In genomic region chr8:81527661-81528060, GRCm38 (mm10) we compare ENCODE assay signal across 19 mouse cellular contexts.
DNase-seq lines count a peak whose midpoint lies in the region; ATAC-seq and TF ChIP-seq lines count a peak whose summit lies in the region.
"Had no signal": no experiment of that assay in that cellular context is flagged by ENCODE, and none has a peak within 500 bp of the region (broad histone marks: within the 10 kb centered on the region; RNA-seq: fewer than 3 reads in every experiment).

No protein-coding gene starts in this region.

- no peaks in the 10 kb centered on the region for H3K9me3 ChIP-seq in forebrain, embryonic 11.5 days (ENCODE audit: control insufficient read depth, low read length)
- H3K9me3 ChIP-seq in forebrain, postnatal 0 days (ENCODE audit: low read length): no peaks in the 10 kb centered on the region
- H3K9me3 ChIP-seq in forebrain, embryonic 16.5 days (ENCODE audit: control insufficient read depth, low read length): no peaks in the 10 kb centered on the region
- H3K9me3 ChIP-seq: heart, embryonic 13.5 days; limb, embryonic 15.5 days had no signal

- no peaks in the 10 kb centered on the region for H3K4me1 ChIP-seq in forebrain, embryonic 11.5 days (replicated peaks; ENCODE audit: control insufficient read depth, insufficient read depth, low read length)
- no peaks in the 10 kb centered on the region for H3K4me1 ChIP-seq in forebrain, postnatal 0 days (ENCODE audit: insufficient read depth)
- 0 out of 2 replicates have a peak, but pooled peaks cover 3% of the 10 kb centered on the region for H3K4me1 ChIP-seq in forebrain, embryonic 16.5 days (replicated peaks; ENCODE audit: control insufficient read depth, insufficient read depth, low read length)
- H3K4me1 ChIP-seq: heart, embryonic 13.5 days; limb, embryonic 15.5 days had no signal

- no peak overlapping the region for H3K4me2 ChIP-seq in forebrain, embryonic 11.5 days (ENCODE audit: low read depth, low read length, severe bottlenecking)
- H3K4me2 ChIP-seq in forebrain, postnatal 0 days (ENCODE audit: low read depth): no peak overlapping the region
- no peak overlapping the region for H3K4me2 ChIP-seq in forebrain, embryonic 16.5 days (ENCODE audit: low read length)
- H3K4me2 ChIP-seq: heart, embryonic 13.5 days; hindbrain, embryonic 14.5 days; limb, embryonic 15.5 days had no signal

- peak; percentile 49 for DNase-seq in forebrain, embryonic 11.5 days (ENCODE audit: low spot score)
- DNase-seq in forebrain, postnatal 0 days: no peak
- peak; percentile 24 for DNase-seq in CD4-positive, CD25-positive, alpha-beta regulatory T cell, adult 2 months (ENCODE audit: low read depth, low spot score)
- DNase-seq in cerebellum, adult 9-11 months: no peak
- DNase-seq in spleen, postnatal 36 days (ENCODE audit: low spot score in 2 of 2): no peak
- no peak for DNase-seq in left cerebral cortex, adult 11 months (ENCODE audit: low spot score)
- DNase-seq: adrenal gland, adult 8-10 months; cerebellum, postnatal 25 days; heart, adult 18-20 months; right cerebral cortex, postnatal 4 days; thymus, postnatal 14 days had no signal

- WGBS in forebrain, embryonic 11.5 days: 5% methylated on average over 4 of the region's 4 CpGs
- 7% methylated on average over 4 of the region's 4 CpGs for WGBS in forebrain, postnatal 0 days
- 1% methylated on average over 4 of the region's 4 CpGs for WGBS in forebrain, embryonic 16.5 days

- H3K36me3 ChIP-seq in forebrain, embryonic 11.5 days (ENCODE audit: control insufficient read depth, insufficient read depth, low read length): no peaks in the 10 kb centered on the region
- no peaks in the 10 kb centered on the region for H3K36me3 ChIP-seq in forebrain, postnatal 0 days (ENCODE audit: insufficient read depth)
- no peaks in the 10 kb centered on the region for H3K36me3 ChIP-seq in forebrain, embryonic 16.5 days (ENCODE audit: control insufficient read depth, insufficient read depth)
- H3K36me3 ChIP-seq: heart, embryonic 13.5 days; limb, embryonic 15.5 days had no signal

- no peak overlapping the region for H3K27ac ChIP-seq in forebrain, embryonic 11.5 days (ENCODE audit: low read depth, low read length)
- H3K27ac ChIP-seq in forebrain, postnatal 0 days (ENCODE audit: low read depth, low read length): no peak overlapping the region
- no peak overlapping the region for H3K27ac ChIP-seq in forebrain, embryonic 16.5 days (ENCODE audit: low read length)
- H3K27ac ChIP-seq: heart, embryonic 13.5 days; hindbrain, embryonic 14.5 days; kidney, postnatal 0 days; limb, embryonic 15.5 days had no signal

- no peak for TF ChIP-seq CTCF in forebrain, postnatal 0 days (IDR thresholded peaks at IDR 0.05; ENCODE audit: low read depth)

- peak; percentile 78 for ATAC-seq in forebrain, embryonic 11.5 days (replicated peaks; ENCODE audit: low FRiP score)
- no peak for ATAC-seq in forebrain, postnatal 0 days
- peak; percentile 43 for ATAC-seq in activated CD4-positive, CD25-positive, alpha-beta regulatory T cell, adult 4 months
- 0 out of 2 replicates have a peak, but pooled peaks have one; percentile 23 for ATAC-seq in forebrain, embryonic 16.5 days
- ATAC-seq: intestine, postnatal 0 days; lung, postnatal 0 days had no signal

- H3K4me3 ChIP-seq in forebrain, embryonic 11.5 days (ENCODE audit: low read depth, low read length): no peak overlapping the region
- no peak overlapping the region for H3K4me3 ChIP-seq in forebrain, postnatal 0 days (ENCODE audit: low read depth, low read length)
- H3K4me3 ChIP-seq in forebrain, embryonic 16.5 days (replicated peaks; ENCODE audit: low read length): no peak overlapping the region
- H3K4me3 ChIP-seq: heart, embryonic 13.5 days; limb, embryonic 15.5 days had no signal

- H3K9ac ChIP-seq in forebrain, embryonic 11.5 days (ENCODE audit: low read length): no peak overlapping the region
- no peak overlapping the region for H3K9ac ChIP-seq in forebrain, postnatal 0 days
- H3K9ac ChIP-seq in forebrain, embryonic 16.5 days (replicated peaks; ENCODE audit: low read depth, low read length): no peak overlapping the region
- H3K9ac ChIP-seq: heart, embryonic 13.5 days; hindbrain, embryonic 14.5 days; limb, embryonic 15.5 days had no signal

- H3K27me3 ChIP-seq in forebrain, embryonic 11.5 days (ENCODE audit: control insufficient read depth, insufficient read depth, low read length): no peaks in the 10 kb centered on the region
- no peaks in the 10 kb centered on the region for H3K27me3 ChIP-seq in forebrain, postnatal 0 days (ENCODE audit: insufficient read depth, low read length)
- H3K27me3 ChIP-seq in forebrain, embryonic 16.5 days (replicated peaks; ENCODE audit: control insufficient read depth, insufficient read depth, low read length): no peaks in the 10 kb centered on the region
- H3K27me3 ChIP-seq: heart, embryonic 13.5 days; limb, embryonic 15.5 days had no signal

Comparison
In these comparisons a context has a peak if more than half of its experiments do, and no peak if none do; other contexts are left out.
1. DNase-seq: peak in forebrain, embryonic 11.5 days (single experiment) and CD4-positive, CD25-positive, alpha-beta regulatory T cell, adult 2 months (single experiment); none in forebrain, postnatal 0 days (single experiment), cerebellum, adult 9-11 months (single experiment), spleen, postnatal 36 days (0 of 2) and left cerebral cortex, adult 11 months (single experiment).